Mouse (Mus musculus) mouse trophoblast stem cell (cell line): ENCODE measurements around the gene Atp8a1.
"Not testable (repeated sequence)": the region's sequence is repeated elsewhere in the genome, so short reads cannot be mapped to it uniquely, and the experiment has no call there.

Experiments
- in situ Hi-C, 2 experiments: fragments of 300-500 bp; cut with MseI, MboI; formaldehyde crosslinking; loops; 2 replicates in 1 of 2; 3 replicates in 1 of 2; pipeline ENCODE4 v1.15.1; 2025

Atp8a1 gene

GRCm38 (mm10) chr5:67826935-67827334 is 20.3 kb downstream of the Atp8a1 start:
- in situ Hi-C loops = no loop called here

DNA sequence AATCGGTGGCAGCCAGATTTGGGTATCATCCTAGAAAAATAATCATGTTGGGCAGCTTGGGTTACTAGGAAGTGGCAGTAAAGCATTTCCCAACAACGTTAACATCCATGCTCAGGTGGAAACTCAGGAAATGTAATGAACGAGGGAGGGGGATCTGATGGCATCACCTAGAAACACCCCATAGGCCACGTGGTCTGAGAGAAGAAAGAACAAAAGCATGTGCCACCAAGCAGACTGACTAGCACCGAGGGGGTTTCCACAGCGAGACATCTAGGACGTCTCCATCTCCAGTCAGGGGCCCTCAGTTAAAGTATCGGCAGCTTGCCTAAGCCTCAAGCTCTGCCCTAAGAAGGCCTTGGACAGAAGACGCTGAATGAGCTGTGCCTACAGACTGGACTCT is 21.0 kb downstream of the Atp8a1 start:
- in situ Hi-C loops = no loop called here

DNA sequence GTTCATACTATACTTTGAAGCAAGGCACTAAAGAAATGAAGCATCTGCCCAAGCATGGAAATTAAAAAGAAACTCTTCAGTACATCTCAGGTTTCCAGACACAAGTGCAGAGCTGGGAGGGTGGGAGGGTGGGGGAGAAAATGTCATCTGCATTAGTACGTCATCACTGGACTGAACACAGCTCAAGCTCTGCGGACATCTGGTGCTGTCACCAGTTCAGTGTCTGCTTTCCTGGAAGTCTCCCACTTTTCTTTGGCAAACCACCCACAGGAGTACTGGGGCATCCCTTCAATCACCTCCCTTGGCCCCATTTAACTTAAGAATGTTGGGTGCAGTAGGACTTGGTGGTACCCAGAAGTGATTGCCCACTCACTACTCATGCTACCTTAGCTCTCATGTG is 22.6 kb downstream of the Atp8a1 start:
- in situ Hi-C loops = no loop called here

DNA sequence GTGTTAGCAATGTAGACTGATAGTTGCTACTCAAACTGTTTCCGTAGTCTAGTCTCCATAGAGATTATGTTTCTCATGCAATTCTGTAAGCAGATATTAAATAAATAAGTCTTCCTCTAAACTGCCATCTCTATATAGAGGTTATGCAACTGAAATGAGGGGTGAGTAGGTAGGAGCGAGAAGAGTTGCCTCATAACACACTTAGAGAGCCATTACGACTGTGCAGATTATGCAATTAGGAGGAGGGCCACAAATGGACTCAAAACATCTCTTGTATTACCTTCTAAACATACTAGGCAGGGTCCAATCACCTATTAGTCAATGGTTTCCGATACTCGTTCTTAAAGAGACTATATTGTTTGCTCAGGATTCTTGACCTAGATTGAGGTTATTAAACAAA is 23.5 kb downstream of the Atp8a1 start:
- in situ Hi-C loops = no loop called here

DNA sequence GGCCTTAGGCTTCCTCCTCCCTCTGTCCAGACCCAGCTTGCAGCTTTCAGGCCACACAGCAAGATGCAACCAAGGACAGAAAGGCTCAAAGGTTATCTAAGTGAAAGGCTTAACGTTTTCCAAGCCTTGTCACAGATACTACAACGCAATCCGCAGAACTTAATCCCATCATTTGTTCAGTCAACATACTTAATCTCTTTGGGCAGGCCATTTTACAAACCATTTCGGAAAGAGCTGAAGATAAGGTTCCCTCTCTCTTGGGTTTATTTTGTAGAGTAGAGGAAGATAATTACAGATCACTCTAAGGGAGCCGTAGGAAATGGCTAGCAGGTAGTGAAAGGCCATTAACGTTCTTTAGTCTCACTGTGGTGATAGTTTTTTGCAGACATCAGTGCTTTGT is 24.6 kb downstream of the Atp8a1 start:
- in situ Hi-C loops = no loop called here

DNA sequence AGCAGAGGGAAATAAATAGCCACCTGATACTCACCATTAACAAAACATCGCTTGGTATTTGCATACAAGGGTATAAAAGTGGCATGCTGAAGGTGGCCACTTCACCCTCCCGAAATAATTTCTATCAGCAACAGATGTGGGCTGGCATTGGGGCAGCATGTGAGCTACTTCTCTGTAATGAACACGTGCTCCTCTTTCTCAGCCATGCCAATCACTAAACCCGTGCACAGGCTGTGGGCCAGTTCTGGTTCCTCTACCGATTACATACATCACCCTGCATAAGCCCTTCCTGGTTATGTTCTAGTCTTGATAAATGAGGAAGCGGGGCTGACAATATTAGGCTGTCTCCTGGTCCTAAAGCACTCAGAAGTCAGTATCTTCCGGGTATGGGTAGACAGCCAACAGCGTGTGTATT is 25.2 kb downstream of the Atp8a1 start:
- in situ Hi-C loops = no loop called here

DNA sequence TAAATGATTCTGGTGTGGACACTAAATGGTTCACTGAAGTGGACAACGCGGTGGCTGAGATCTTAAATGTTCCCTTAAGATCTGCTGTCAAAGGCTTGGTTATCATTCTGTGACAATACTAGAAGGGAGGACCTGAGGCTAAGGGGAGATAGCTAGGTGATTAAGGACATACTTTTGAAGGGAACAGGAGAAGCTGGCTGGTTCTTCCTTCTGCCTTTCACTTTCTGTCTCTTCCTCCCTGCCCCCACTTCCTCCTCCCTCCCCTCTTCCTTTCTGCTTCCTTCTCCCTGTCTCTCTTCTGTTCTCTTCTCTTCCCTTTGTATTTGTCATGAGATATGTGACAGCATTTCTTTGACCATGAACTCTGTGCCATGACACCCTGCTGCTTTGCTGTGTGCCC is 26.0 kb downstream of the Atp8a1 start:
- in situ Hi-C loops = no loop called here

GRCm38 (mm10) chr5:67819451-67819850 is 27.8 kb downstream of the Atp8a1 start:
- in situ Hi-C loops = no loop called here

GRCm38 (mm10) chr5:67815572-67816325 is 31.5 kb downstream of the Atp8a1 start:
- in situ Hi-C loops = no loop called here

GRCm38 (mm10) chr5:67815060-67815459 is 32.2 kb downstream of the Atp8a1 start:
- in situ Hi-C loops = not testable (repeated sequence)

DNA sequence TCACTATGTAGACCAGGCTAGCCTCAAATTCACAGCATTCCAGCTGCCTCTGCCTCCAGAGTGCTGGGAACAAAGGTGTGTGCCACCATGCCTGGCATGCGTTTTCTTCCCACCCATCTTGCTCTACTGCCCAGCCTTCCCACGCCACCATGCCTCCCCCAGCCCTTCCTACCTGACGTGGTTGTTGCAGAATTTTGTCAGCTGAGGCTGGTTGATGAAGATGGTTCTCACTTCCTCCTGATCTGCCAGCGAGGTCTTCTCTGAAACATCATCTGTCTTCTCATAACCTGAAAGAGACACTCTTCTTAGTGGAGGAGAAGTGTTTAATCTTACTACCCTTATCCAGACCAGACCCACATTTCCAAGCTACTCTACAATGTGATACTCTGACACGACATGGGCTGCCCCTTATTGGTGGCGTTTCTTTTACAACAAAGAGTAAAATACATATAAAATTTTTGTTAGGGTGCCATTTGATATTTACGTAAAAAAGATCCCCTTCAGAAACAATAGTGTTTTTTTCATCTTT is 32.7 kb downstream of the Atp8a1 start:
- in situ Hi-C loops = no loop called here

GRCm38 (mm10) chr5:67813334-67813733 is 33.9 kb downstream of the Atp8a1 start:
- in situ Hi-C loops = no loop called here

DNA sequence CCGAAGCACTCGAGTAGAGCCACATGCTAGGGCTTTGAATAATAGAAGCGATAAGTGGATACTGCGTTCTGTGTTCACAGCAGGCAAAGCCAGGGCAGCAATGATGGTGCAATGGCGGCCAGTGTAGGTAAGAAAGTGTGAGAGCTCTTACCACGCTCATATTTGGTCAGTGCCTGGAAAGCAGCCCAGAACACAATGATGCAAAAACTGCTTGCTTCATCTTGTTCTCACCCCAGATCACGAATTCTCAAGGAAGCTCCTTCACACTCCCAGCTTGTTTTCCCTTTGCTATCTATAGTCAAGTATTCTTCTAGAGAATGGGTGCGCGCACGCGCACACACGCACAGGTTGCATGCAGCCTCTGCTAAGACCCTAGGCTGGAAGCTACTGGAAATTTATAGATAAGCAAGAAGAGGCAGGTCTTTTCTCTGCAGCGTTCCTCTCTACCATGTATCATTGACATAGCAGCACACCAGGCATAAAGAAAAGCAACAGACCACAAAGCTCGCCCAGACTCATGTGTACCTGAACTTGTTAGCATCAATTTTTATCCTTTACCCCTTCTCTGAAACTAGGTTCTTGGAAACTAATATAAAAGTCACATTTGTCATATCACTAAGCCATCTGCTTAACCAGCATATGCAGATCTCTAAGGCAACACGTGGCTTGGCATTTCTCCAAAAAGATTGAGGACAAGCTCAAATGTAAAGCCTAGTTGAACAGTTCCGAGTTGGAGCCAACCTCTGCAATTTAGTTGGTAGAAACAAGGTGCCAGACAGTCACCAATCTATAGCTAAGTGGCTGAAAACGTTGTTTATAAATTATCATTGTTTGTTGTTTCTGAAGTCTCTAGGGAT is 44.8 kb downstream of the Atp8a1 start:
- in situ Hi-C loops = no loop called here

GRCm38 (mm10) chr5:67800801-67801200 is 46.4 kb downstream of the Atp8a1 start:
- in situ Hi-C loops = no loop called here

- in situ Hi-C loops = no loop called here
Measured at GRCm38 (mm10) chr5:67799785-67800184, 47.4 kb downstream of the Atp8a1 start.

- in situ Hi-C loops = no loop called here
Measured at GRCm38 (mm10) chr5:67798348-67798747, 48.9 kb downstream of the Atp8a1 start.

DNA sequence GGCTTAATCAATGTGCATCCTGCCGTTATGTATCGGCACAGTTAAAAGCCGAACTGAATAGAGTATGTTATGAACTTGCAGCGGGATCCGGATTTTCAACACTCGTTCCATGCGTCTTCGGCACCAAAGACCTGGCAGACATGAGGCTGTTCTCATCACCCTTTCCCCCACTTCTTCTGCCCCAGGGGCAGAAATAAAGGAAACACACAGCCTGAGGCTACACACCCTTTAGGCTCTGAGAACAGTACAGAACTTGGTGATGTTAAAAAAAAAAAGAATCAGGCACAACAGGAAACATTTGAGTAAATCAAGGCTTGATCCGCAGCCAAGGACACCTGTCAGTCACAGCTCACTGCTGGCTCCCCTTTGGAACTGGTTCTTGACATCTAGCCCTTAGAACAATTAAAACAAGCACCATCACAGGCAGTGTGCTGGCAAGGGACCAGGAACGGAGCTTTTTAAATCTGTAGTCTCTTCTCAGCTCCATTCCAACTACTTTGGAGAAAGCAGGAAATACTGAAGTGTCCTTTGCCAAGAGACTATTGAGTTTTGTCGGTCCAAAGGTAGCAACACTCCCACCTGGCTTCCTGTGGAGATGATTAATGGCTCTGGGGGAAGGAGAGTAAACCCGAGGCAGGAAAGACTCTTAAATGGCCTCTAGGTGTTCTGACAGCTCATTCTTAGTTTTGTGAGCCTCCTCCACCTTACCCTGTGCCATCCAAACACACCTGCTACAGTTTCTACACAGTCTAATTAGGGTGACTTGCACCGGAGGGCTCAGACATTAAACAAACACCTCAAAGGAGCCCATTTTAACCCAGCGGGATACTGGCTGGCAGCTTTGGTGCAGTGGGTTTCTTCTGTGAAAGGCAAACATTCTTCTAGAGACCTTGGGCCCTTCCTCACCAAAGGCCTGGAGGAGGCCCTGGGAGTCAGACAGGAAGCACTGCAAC is 50.0 kb downstream of the Atp8a1 start:
- in situ Hi-C loops = no loop called here

GRCm38 (mm10) chr5:67794129-67794800 is 53.0 kb downstream of the Atp8a1 start:
- in situ Hi-C loops = no loop called here

DNA sequence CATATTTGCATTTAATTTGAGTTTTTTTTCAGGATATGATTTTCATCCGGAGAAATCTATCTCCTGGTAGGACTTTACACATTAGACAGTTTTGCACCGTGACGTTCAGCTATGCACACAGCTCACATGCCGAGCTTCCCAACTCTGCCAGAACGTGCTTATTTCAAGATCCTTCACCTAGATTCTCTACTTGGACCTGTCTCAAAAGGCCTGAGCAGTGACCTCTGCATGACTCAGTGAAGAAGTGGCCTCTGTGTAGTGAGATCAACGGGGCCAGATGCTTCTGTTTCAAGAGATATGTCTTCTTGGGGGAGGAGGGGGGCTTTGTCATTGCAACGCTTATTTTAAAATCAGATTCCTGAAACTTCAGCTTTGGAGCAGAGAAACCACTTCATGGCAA is 64.5 kb downstream of the Atp8a1 start:
- in situ Hi-C loops = no loop called here

DNA sequence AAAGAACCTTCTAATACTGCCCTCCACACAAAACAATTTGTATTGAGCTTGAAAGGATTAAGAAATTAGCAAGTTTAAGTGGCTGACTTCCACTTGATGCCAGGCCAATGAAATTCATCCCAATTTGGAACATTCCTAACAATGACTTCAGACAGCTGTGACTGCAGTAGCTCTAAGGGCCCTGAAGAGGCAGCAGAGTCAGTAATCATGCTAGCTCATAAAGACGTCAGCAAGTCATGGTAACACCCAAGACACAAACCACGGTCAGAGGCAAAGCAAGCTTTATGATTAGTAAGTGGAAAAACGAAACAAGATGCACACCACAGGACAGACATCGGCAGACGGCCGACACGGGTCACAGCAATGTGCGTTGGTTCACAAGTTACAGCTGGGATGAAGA is 69.2 kb downstream of the Atp8a1 start:
- in situ Hi-C loops = no loop called here

DNA sequence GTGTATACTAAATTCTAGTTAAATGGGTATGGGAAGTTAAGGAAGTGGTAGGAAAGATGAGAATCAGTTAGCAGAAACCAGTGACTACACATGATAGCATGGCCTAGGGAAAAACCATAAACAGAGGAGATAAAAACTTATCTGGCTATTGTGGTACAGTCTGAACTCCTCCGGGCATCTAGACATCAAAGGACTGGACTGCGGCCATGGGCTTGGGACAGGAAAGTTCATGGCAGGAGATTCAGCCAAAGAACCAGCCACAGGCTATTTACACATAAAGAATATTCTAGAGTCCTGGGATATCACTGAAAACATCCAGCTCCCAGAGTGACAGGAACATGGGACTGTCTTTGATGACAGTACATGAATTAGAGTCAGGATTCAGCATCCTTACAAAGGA is 73.0 kb downstream of the Atp8a1 start:
- in situ Hi-C loops = no loop called here
